Mouse (Mus musculus) thymus, postnatal 10 days (tissue): Measurements from ENCODE around the gene 4930430A15Rik.

Source experiments
- DNase-seq, 2 experiments: peaks; one replicate each; pipeline ENCODE4 v3.0.0; 2021; ENCODE audit warnings: low spot score in 2 of 2

Gene 4930430A15Rik

DNA sequence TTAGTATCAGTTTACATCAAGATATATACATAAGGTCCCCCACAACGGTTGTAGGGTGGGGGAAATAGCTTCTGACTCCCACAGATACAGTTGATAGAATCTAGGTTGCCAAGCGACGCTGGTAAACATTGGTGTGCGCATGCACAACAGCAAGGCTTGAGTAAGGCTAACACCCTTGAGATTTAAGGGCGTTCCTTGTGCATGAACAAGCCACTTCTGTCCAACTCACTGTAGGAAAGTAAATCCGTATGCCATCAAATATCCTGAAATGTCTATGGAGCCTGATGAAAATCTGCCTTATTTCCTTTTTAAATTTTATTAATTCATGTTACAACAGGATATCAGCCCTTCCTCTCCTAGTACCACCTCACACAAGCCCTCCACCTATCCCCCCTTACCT, at the start of gene 4930430A15Rik:
Gene 4930430A15Rik, minus strand, starts transcription at position 101 of the 400 bp plus-strand sequence.
- DNase-seq, result no peak

DNA sequence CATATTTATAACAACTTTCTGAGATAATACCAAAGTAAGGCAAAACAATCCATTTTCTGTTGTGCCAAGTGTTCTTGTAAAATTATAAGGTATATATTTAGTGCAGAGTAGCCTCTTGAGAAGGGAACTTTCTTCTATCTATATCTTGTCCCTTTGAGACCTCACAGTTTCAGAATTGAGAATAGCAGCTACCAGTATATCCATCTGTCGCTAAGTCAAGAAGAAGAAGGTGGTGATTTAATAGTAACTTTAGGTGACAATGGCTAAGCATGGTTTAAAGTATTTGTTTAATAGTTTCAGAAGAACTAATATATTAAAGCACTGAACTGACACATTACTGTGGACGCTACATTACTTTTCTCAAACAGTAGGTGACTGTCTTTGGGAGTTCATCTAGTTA, 44.6 kb upstream of the 4930430A15Rik start, which contains the start of gene Olfr1277:
Gene Olfr1277, minus strand, starts transcription at position 101 of the 400 bp plus-strand sequence.
- no peak for DNase-seq

DNA sequence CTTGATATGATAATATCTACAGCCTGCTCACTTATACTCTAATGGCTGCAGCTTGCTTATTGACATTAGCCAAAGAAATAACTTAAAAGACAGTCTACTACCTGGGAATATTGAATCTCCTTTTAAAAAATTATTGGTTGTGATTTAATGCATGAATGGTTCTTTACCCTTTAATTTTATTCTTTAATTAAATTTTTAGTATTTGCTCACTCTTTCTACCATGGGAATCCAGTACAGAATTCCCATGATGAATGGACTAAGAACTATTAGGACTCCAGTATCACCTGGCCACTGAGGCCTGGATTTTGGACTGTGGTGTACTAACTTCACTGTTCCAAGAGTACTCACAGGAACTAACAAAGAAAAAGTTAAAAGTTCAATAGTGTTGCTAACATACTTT, 24.8 kb upstream of the 4930430A15Rik start, which contains the start of gene Olfr1276:
Gene Olfr1276, plus strand, starts transcription at position 301 of the 400 bp plus-strand sequence.
- DNase-seq, result no peak

DNA sequence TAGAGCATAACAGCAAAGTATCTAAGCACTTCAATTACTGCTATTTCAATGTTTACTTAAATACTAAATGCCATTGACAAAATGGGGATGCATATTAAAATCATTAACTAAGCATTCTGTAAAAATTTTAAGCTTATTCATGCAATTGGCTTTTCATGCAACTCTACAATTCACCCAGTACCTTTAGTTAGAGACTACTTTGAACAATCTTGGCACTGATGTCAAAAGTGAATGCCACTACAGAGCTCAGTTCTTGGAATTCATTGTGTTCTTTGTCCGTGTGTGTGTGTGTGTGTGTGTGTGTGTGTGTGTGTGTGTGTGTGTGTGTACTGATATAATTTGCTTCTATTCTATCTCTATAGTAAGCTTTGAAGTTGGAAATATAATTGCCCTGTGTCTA, 5.8 kb upstream of the 4930430A15Rik start, which contains the start of gene Olfr1275:
Gene Olfr1275, minus strand, starts transcription at position 101 of the 400 bp plus-strand sequence.
- DNase-seq, result no peak

DNA sequence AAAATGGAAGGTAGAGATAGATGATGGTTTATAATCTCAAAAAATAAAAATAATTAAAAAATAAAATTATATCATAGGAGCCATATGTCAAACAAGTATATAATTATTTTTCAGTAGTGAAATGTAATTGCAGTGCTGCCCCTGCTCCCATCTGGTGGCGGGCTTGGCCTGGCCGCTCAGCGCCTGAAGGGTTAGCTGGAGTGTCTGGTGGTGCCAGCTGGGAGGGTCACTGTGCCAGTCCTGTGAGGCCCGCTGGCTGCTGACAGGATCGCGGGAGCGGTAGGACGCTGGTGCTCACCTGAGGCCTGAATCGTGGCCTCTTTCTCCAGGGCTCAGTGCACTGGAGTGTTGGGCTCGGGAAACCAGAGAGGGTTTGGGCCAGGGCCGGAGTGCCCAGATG, 47.3 kb downstream of the 4930430A15Rik start:
- DNase-seq, result no peak

DNA sequence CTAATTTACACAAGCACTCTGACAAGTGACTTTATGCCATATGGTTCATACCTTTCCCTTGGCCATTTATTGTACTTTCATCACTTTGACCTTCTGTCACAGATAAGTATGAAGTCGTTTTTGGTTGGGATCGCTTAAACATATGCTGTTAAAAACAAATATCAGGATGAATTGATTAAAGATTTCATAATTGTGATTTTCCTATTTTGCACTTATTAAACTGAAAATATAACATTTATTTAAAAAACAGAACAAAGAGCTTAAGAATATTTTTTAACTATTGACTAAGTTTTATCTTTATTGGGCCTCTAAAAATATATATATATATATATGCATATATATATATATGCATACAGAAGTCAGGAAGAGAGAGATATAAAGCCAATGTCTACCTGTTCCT, 76.6 kb downstream of the 4930430A15Rik start, which contains the start of gene Gm15130:
Gene Gm15130, minus strand, starts transcription at position 101 of the 400 bp plus-strand sequence.
- no peak for DNase-seq

DNA sequence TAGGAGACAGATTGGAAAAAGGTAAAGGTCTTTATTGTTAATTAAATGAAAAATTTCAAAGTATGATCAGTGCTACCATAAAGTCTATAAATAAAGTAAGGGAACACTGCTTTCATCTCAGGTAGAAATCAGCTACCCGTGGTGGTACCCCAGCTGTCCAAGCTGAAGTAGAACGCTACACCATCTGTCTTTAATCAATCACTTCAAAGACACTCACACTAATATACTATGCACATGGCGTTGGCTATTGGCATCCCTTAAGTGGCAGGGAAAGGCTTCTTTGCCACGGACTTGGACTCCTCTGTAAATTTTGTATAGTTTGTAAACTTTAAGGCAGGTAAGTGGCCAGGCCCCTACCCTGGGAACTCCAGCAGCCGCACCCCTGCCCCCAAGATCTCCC, 93.7 kb downstream of the 4930430A15Rik start:
- no peak for DNase-seq
